Mouse (Mus musculus) gastrocnemius, postnatal 10 days (tissue): ENCODE measurements at regions not wholly inside any gene's neighbourhood (a gene's known extent, or its start where the extent isn't known, plus 50 kb on each side); places are given as distances from the start of the nearest gene placed in this dataset.

Experiments
- DNase-seq: peaks from one replicate; pipeline ENCODE4 v3.0.0; 2021; ENCODE audit warnings: mixed read lengths

- no peak for DNase-seq
Observed at GRCm38 (mm10) chr9:61816589-61817179, 97.7 kb downstream of the Rplp1 start.

- DNase-seq: no peak
Observed at GRCm38 (mm10) chr9:61815995-61816394, 98.3 kb downstream of the Rplp1 start.

- DNase-seq: no peak
Observed at GRCm38 (mm10) chr9:61813291-61813690, 101.1 kb downstream of the Rplp1 start.

- no peak for DNase-seq
Observed at GRCm38 (mm10) chr9:61812315-61812714, 102.0 kb downstream of the Rplp1 start.

- DNase-seq: no peak
Observed at GRCm38 (mm10) chr9:61810456-61810855, 103.9 kb downstream of the Rplp1 start.

GRCm38 (mm10) chr9:61808351-61809225 lies 105.8 kb downstream of the Rplp1 start:
- no peak for DNase-seq

GRCm38 (mm10) chr9:61805971-61806370 lies 108.4 kb downstream of the Rplp1 start:
- DNase-seq: no peak

- DNase-seq: no peak
Observed at GRCm38 (mm10) chr9:61803555-61803954, 110.8 kb downstream of the Rplp1 start.

GRCm38 (mm10) chr9:61802694-61803093 lies 111.6 kb downstream of the Rplp1 start:
- no peak for DNase-seq

- DNase-seq: no peak
Observed at GRCm38 (mm10) chr9:61799535-61799934, 114.8 kb downstream of the Rplp1 start.

GRCm38 (mm10) chr9:61795910-61796309 lies 118.4 kb downstream of the Rplp1 start:
- DNase-seq: no peak

GRCm38 (mm10) chr9:61791435-61792064 lies 122.8 kb downstream of the Rplp1 start:
- DNase-seq: no peak

GRCm38 (mm10) chr9:61790849-61791248 lies 123.5 kb downstream of the Rplp1 start:
- DNase-seq: no peak

GRCm38 (mm10) chr9:61789066-61789897 lies 125.1 kb downstream of the Rplp1 start:
- no peak for DNase-seq

GRCm38 (mm10) chr9:61781469-61781868 lies 132.9 kb downstream of the Rplp1 start:
- no peak for DNase-seq

- no peak for DNase-seq
Observed at GRCm38 (mm10) chr9:61780186-61780939, 134.0 kb downstream of the Rplp1 start.

GRCm38 (mm10) chr9:61779165-61779564 lies 135.2 kb downstream of the Rplp1 start:
- no peak for DNase-seq

- DNase-seq: no peak
Observed at GRCm38 (mm10) chr9:61776446-61776845, 137.9 kb downstream of the Rplp1 start.

GRCm38 (mm10) chr9:61770207-61770955 lies 144.0 kb downstream of the Rplp1 start:
- no peak for DNase-seq

GRCm38 (mm10) chr9:61766187-61766586 lies 148.2 kb downstream of the Rplp1 start:
- DNase-seq: no peak

- DNase-seq: no peak
Observed at GRCm38 (mm10) chr9:61765366-61765765, 149.0 kb downstream of the Rplp1 start.
